Mouse (Mus musculus): ENCODE measurements around the gene Gstp3. TPM values are rescaled to one million over a fixed set of nuclear protein-coding genes. Genes with fewer than 3 reads are reported as not detected.
"Not testable (repeated sequence)": the region's sequence is repeated elsewhere in the genome, so short reads cannot be mapped to it uniquely, and the experiment has no call there.

The Gstp3 gene
- polyA plus RNA-seq, 1 experiment, result not detected

DNA sequence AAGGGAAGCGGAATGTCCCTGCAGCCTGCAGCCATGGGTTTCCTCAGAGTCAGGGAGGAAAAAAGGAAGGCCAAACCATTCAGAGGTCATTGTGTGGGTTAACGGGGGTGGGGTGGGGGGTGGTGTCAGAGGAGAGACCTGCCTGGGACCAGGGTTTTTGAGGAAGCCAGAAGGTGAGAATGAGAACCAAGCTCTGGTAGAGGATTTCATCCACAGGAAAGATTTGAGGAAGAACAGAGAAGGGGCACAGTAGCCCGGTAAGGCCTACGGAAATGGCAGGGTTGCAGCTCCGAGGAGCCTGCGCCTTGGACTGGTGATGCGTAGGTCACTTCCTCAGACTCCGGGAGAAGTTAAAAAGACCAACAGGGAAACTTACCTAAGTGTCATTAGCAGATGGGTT, 11.4 kb upstream of the Gstp3 start:
- no peak overlapping the region for H3K4me3 ChIP-seq (ENCODE audit: insufficient read depth, low read depth, low read length)
- TF ChIP-seq CTCF (IDR thresholded peaks at IDR 0.05; ENCODE audit: insufficient read depth, low read depth, low read length) (no peak), POLR2A (IDR thresholded peaks at IDR 0.05; ENCODE audit: insufficient read depth, low read depth, low read length) (no peak)
- peaks cover 4% of the 10 kb centered on the region; the same call in 1 of the 2 replicates for H3K4me1 ChIP-seq (ENCODE audit: control insufficient read depth, insufficient read depth, low read length)
- WGBS, result 83% methylated on average over 8 of the region's 8 CpGs
- H3K27ac ChIP-seq (ENCODE audit: insufficient read depth, low read depth, low read length), result no peak overlapping the region

DNA sequence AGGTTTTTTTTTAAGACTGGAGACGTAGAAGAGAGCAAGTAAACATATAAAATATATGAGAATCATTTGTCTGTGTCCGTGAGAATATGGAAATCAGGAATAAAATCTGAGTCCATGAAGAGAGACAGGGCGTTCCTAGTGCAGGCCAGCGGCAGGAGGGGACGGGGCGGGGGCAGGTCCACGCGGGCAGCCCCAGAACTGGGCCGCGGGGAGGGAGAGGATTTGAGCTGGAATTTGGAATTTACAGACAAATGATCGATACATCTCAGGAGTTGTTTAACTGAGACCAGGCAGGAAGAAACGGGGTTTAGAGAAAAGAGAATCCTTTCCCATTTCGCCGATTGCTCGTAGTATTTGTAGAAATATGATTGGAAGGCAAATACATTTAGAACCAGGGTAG, 10.9 kb upstream of the Gstp3 start:
- 79% methylated on average over 15 of the region's 15 CpGs for WGBS
- H3K4me1 ChIP-seq (ENCODE audit: control insufficient read depth, insufficient read depth, low read length), result peaks cover 4% of the 10 kb centered on the region; the same call in 1 of the 2 replicates
- H3K4me3 ChIP-seq (ENCODE audit: insufficient read depth, low read depth, low read length), result no peak overlapping the region
- TF ChIP-seq CTCF (IDR thresholded peaks at IDR 0.05; ENCODE audit: insufficient read depth, low read depth, low read length) (no peak), POLR2A (IDR thresholded peaks at IDR 0.05; ENCODE audit: insufficient read depth, low read depth, low read length) (no peak)
- H3K27ac ChIP-seq (ENCODE audit: insufficient read depth, low read depth, low read length), result no peak overlapping the region

DNA sequence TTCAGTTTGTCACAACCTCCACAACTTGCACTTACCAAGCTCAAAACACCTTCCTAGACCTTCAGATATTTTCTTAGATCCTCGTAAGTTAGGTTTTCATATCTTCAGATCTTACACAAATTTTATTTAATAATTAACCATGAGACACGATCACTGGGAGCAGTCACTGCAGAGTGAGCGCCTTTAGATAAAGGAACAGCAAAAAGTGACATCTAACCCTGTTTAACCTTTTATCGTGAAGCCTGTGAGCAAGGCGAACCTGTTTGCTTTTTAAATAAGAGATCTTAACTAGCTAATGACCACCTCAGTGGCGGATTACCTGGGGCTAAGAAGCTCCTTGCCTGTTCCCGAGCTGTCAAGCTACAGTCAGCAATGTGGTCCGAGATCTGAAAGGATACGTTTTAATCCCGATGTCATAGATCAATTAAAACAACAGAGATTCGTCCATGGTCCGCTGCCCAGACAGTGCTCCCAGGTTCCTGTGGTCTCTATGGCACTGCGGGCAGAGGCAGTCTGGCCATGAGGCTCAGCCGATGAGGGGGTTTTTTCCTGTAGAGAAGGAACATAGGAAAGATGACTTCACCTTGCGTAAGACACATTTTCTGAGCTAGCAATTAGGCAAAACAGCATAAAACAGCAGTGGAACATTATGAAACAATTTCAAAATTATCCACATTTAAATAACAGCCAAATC, 9.5 kb upstream of the Gstp3 start:
- TF ChIP-seq POLR2A (IDR thresholded peaks at IDR 0.05; ENCODE audit: insufficient read depth, low read depth, low read length) (no peak), CTCF (IDR thresholded peaks at IDR 0.05; ENCODE audit: insufficient read depth, low read depth, low read length) (no peak)
- no peak overlapping the region for H3K27ac ChIP-seq (ENCODE audit: insufficient read depth, low read depth, low read length)
- 70% methylated on average over 15 of the region's 15 CpGs for WGBS

DNA sequence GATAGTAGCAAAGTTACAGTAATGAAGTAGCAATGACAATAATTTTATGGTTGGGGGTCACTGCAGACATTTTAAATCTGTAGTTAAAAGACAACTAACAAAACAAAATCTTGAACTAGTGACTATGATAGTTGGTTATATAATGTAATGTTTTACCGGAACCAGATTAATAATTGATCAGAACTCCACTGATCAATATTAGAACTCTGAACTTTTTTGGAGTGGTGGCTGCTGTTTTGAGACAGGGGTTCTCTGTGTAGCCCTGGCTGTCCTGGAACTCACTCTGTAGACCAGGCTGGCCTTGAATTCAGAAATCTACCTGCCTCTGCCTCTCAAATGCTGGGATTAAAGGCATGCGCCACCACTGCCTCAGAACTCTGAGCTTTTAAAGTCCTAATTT, 8.9 kb upstream of the Gstp3 start:
- WGBS, result 96% methylated on average over 2 of the region's 2 CpGs

More for the DNA sequence above, 9.5 kb upstream of the Gstp3 start:
- Histone ChIP-seq H3K4me1 (ENCODE audit: control insufficient read depth, insufficient read depth, low read length) (peaks cover 4% of the 10 kb centered on the region; the same call in 1 of the 2 replicates), H3K4me3 (ENCODE audit: insufficient read depth, low read depth, low read length) (no peak overlapping the region)

DNA sequence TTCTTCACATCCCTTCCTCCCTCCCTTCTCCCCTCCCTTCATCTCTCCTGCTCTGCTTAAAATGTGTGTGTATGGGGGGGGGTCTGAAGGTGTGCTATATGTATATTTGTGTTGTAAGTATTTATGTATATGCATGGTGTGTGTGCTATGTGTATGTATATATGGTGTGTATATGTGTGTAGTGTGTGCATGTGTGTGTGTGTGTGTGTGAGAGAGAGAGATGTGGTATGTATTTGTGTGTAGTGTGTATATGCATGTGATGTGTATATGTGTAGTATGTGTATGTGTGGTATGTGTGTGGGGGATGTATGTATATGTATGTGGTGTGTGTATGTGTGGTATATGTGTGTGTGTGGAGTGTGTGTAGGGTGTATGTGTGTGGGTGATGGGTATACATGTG, 7.5 kb upstream of the Gstp3 start:
- Histone ChIP-seq H3K27ac (ENCODE audit: insufficient read depth, low read depth, low read length) (no peak overlapping the region), H3K4me3 (ENCODE audit: insufficient read depth, low read depth, low read length) (no peak overlapping the region), H3K4me1 (ENCODE audit: control insufficient read depth, insufficient read depth, low read length) (peaks cover 4% of the 10 kb centered on the region; the same call in 1 of the 2 replicates)
- TF ChIP-seq CTCF (IDR thresholded peaks at IDR 0.05; ENCODE audit: insufficient read depth, low read depth, low read length) (no peak), POLR2A (IDR thresholded peaks at IDR 0.05; ENCODE audit: insufficient read depth, low read depth, low read length) (no peak)

More for the DNA sequence above, 8.9 kb upstream of the Gstp3 start:
- not testable (repeated sequence) for H3K27ac ChIP-seq (ENCODE audit: insufficient read depth, low read depth, low read length); H3K4me3 ChIP-seq (ENCODE audit: insufficient read depth, low read depth, low read length); H3K4me1 ChIP-seq (ENCODE audit: control insufficient read depth, insufficient read depth, low read length)

DNA sequence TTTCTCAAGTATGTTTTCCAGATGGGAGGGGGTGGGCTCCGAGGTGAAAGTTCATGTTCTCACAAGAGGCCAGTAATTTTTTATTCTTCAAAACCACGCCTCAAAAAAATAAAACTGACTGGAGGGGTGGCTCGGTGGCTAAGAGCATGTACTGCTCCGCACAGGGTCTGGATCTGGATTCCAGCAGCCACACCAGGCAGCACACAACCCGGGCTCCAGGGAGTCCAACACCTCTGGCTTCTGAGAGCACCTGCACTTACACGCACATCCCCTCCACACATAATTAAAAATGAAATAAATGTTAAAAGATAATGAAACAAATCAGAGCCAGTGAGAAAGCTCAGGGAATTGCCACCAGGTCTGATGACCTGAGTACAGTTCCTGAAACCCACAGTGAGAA, 6.9 kb upstream of the Gstp3 start:
- WGBS, result 80% methylated on average over 6 of the region's 6 CpGs
- TF ChIP-seq CTCF (IDR thresholded peaks at IDR 0.05; ENCODE audit: insufficient read depth, low read depth, low read length) (no peak), POLR2A (IDR thresholded peaks at IDR 0.05; ENCODE audit: insufficient read depth, low read depth, low read length) (no peak)

DNA sequence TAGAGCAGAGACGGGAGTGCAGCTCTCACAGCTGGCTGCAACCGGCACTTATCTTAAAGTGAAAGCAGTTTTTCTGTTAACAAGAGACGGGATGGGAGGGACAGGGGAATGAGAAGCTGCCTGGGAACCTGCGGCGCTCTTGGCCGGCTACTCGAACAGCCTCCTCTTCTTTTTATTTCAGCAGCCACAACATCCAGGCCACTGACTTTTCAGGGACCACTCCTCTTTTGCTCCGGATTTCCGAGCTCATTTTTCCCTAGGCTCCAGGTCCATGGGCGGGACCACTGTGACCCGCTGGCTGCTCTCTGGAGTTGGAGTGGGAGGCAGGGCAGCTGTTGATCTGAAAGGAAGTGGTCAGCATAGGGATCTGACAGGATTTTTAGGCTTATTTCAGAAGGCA, 5.1 kb upstream of the Gstp3 start:
- not testable (repeated sequence) for H3K4me3 ChIP-seq (ENCODE audit: insufficient read depth, low read depth, low read length); H3K27ac ChIP-seq (ENCODE audit: insufficient read depth, low read depth, low read length); H3K4me1 ChIP-seq (ENCODE audit: control insufficient read depth, insufficient read depth, low read length)
- 17% methylated on average over 7 of the region's 11 CpGs for WGBS

More for the DNA sequence above, 6.9 kb upstream of the Gstp3 start:
- Histone ChIP-seq H3K4me3 (ENCODE audit: insufficient read depth, low read depth, low read length) (no peak overlapping the region), H3K4me1 (ENCODE audit: control insufficient read depth, insufficient read depth, low read length) (peaks cover 4% of the 10 kb centered on the region; the same call in 1 of the 2 replicates), H3K27ac (ENCODE audit: insufficient read depth, low read depth, low read length) (no peak overlapping the region)

DNA sequence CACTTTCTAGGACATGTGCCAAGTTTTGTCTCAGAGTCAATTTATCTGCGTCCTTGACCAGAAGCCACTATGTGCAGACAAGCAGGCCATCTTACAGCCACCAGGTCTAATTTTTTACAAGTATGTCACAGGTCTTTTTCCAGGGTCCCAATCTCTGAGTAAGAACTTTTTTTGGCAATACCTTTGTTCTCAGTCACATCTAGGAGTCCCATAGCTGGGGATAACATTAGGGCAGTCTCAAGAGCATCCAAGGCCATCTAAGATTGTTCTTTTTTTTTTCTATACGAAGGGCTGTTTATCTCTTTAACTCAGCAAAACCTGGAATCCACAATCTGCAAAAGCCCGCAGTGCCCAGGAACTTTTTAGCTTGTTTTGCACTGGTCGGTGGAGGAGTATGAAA, 4.0 kb upstream of the Gstp3 start:
- not testable (repeated sequence) for H3K27ac ChIP-seq (ENCODE audit: insufficient read depth, low read depth, low read length); H3K4me3 ChIP-seq (ENCODE audit: insufficient read depth, low read depth, low read length); H3K4me1 ChIP-seq (ENCODE audit: control insufficient read depth, insufficient read depth, low read length)
- 81% methylated on average over 4 of the region's 4 CpGs for WGBS

DNA sequence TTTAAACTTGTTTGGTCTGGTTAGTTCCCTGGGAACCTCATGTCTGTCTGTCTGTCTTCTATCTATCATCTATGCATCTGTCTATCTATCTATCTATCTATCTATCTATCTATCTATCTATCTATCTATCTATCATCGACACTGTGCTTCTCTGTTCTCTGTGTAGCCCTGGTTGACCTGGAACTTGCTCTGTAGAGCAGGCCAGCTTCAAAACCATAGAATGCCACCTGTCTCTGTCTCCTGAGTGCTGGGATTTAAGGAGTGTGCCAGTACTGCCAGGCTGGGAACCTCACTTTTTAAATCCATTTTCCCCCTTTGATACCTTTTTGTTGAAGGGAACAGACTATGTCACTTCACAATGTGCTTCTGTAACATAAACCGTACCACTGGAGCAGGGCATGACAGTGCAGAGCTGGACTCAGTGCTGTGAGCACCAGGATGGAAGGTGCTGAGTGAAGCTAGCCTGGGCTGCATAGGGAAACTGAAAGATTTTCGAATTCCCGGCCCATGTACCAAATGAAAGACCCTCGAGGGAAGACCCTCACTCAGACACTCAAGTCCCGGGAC, 1.6 kb upstream of the Gstp3 start:
- Histone ChIP-seq H3K4me3 (ENCODE audit: insufficient read depth, low read depth, low read length) (no peak overlapping the region), H3K27ac (ENCODE audit: insufficient read depth, low read depth, low read length) (no peak overlapping the region), H3K4me1 (ENCODE audit: control insufficient read depth, insufficient read depth, low read length) (no peaks in the 10 kb centered on the region)
- 83% methylated on average over 6 of the region's 6 CpGs for WGBS
- no peak for TF ChIP-seq CTCF (IDR thresholded peaks at IDR 0.05; ENCODE audit: insufficient read depth, low read depth, low read length)
- no peak for TF ChIP-seq POLR2A (IDR thresholded peaks at IDR 0.05; ENCODE audit: insufficient read depth, low read depth, low read length)

DNA sequence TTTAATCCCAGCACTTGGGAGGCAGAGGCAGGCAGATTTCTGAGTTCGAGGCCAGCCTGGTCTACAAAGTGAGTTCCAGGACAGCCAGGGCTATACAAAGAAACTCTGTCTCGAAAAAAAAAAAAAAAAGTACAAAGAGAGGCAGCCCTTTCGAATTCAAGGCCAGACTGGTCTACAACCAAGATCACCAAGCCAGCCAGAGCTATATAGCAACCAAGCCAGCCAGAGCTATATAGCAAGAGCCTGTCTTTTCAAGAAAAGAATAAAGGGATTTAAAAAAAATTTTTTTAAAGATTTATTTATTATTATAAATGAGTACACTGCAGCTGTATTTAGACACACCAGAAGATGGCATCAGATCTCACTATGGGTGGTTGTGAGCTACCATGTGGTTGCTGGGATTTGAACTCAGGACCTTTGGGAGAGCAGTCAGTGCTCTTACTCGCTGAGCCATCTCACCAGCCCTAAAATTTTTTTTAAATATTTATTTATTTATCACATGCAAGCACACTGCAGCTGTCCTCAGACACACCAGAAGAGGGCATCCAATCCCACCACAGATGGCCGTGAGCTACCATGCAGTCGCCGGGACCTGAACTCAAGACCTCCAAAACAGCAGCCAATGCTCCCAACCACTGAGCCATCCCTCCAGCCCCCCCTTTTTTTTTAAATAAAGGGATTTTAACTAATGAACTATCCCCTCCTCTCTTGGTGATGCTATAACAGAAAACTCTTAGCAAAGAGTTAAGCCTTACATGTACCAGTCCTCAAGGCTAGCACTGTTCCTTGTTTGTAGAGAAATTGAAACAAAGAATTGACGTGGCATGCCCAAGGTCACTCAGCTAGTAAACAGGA, 902 bp upstream of the Gstp3 start:
- H3K4me1 ChIP-seq (ENCODE audit: control insufficient read depth, insufficient read depth, low read length); H3K4me3 ChIP-seq (ENCODE audit: insufficient read depth, low read depth, low read length); H3K27ac ChIP-seq (ENCODE audit: insufficient read depth, low read depth, low read length): not testable (repeated sequence)
- WGBS, result 90% methylated on average over 8 of the region's 8 CpGs
